Mouse (Mus musculus): Measurements from ENCODE around the gene Dbn1. TPM values are rescaled to one million over a fixed set of nuclear protein-coding genes. Genes with fewer than 3 reads are reported as not detected.

The Dbn1 gene
- total and polyA plus RNA-seq, 3 experiments, result 0.09 to 3.1 (median 0.59) TPM

DNA sequence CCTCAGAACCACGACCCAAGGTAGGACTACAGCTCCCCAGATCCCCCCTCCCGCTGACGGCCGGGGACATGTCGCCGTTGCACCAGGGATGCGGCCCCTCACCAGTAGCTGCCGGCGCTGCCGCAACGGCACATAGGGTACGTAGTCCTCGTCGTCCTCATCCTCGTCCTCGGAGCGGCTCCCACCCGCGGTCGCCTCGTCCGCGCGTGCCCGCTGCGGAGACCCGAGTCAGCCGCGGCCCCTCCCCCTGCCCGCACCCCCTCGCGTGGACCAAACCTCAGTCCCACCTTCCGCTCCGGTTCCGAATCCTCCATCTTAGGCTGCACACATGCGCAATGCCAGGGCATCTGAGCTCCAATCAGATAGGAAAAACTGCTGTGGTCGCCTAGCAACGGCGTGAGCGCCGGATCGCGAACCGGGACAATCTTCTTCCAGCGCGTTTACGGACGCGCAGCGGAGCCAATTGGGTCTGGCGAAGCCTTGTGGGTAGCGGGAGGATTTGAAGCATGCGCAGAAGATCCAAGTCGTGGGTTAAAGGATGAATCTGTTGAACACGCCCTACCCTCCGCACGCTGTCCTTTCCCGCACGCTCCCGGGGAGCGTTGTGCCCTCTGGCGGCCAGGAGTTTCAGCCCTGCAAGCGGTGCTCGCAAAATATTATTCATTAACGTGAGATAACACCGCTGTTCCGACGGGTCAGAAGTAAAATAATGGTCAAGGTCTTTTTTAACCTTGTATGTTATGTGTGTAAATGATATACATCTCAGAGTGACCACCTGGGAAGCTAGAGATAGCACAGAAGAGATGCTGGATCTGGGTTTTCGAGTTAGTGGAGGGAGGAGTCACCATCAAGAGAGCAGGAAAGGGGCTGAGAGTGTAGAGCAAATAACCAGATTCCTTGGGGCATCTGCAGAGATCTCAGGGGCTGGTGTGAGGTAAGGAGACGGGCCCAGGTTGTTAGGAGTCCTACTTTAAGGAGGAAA, 48.6 kb upstream of the Dbn1 start, which contains the start of gene Ddx41 (continued):
- TF ChIP-seq JUND (conservative IDR thresholded peaks at IDR 0.05; ENCODE audit: low read depth, low read length), result no peak
- no peak for TF ChIP-seq RCOR1 (conservative IDR thresholded peaks at IDR 0.05; ENCODE audit: low read depth, low read length)
- no peak for TF ChIP-seq ZNF384 (IDR thresholded peaks at IDR 0.05; ENCODE audit: low read depth, low read length)
- peak; percentile 81 for TF ChIP-seq POLR2A (IDR thresholded peaks at IDR 0.05; ENCODE audit: low read depth, low read length)
- no peak for TF ChIP-seq USF1 (IDR thresholded peaks at IDR 0.05; ENCODE audit: low read depth, low read length)
- peak; percentile 56 for TF ChIP-seq TCF12 (IDR thresholded peaks at IDR 0.05; ENCODE audit: low read depth, low read length)
- TF ChIP-seq USF2 (conservative IDR thresholded peaks at IDR 0.05; ENCODE audit: low read depth, low read length), result no peak
- peak; percentile 88 for TF ChIP-seq NRF1 (IDR thresholded peaks at IDR 0.05; ENCODE audit: low read depth, low read length)
- peak; percentile 66 for TF ChIP-seq RAD21 (IDR thresholded peaks at IDR 0.05; ENCODE audit: low read depth, low read length)
- peak; percentile 75; the same call in 1 of the 2 replicates for TF ChIP-seq KAT2A (IDR thresholded peaks at IDR 0.05; ENCODE audit: insufficient replicate concordance, low read length)
- TF ChIP-seq NELFE (IDR thresholded peaks at IDR 0.05; ENCODE audit: low read depth, low read length), result 0 out of 2 replicates have a peak, but pooled peaks have one; percentile 51
- TF ChIP-seq GABPA (IDR thresholded peaks at IDR 0.05; ENCODE audit: insufficient replicate concordance, low read depth, low read length), result no peak; the same call in 1 of the 2 replicates
- peak; percentile 95; the same call in 1 of the 2 replicates for TF ChIP-seq MYC (IDR thresholded peaks at IDR 0.05; ENCODE audit: low read depth, low read length)

DNA sequence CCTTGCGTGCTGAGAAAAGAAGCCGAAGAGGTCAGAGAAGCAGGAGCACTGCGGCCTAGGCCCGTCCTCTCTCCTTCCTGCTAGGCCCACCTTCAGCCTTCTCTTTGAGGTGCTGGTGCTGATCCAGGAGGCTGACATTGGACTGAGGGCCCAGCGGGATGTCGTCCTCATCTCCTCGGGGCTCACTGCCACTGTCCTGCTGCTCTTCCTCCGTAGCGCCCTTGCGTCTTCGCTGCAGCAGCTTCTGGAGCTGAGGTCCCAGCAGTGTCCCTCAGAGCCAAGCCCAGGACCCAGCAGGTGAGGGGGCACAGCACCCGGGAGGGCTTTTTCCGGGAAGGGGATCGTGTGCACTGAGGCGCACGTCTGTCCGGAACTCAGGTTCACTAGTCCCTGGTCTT, 47.9 kb upstream of the Dbn1 start:
- peaks cover 65 to 79% of the 10 kb centered on the region in 2 experiments for H3K36me3 ChIP-seq (replicated peaks in 1 of 2; ENCODE audit: control insufficient read depth in 1 of 2, insufficient read depth in 1 of 2, low read length in 1 of 2)

More for the DNA sequence above, 47.9 kb upstream of the Dbn1 start:
- peak overlapping the region; percentile 53 for H3K27ac ChIP-seq (ENCODE audit: insufficient read depth, low read depth)
- in situ Hi-C loops (cut with MboI; ENCODE audit: low pct_ligation_motif_present, low pct_unique_long_range_greater_than_20kb, low sequenced_read_pairs) (no loop called here), dilution Hi-C loops (cut with MboI; ENCODE audit: extremely low pct_ligation_motif_present, extremely low pct_unique_long_range_greater_than_20kb, low sequenced_read_pairs) (no loop called here)
- H3K27me3 ChIP-seq (replicated peaks), result no peaks in the 10 kb centered on the region
- peak overlapping the region; percentile 69 for H3K9ac ChIP-seq (ENCODE audit: insufficient read depth, low read depth)
- H3K4me2 ChIP-seq (ENCODE audit: insufficient read depth, low read depth, poor library complexity, severe bottlenecking), result peak overlapping the region; percentile 86
- peaks cover 13 to 37% of the 10 kb centered on the region in 2 experiments for H3K4me1 ChIP-seq (ENCODE audit: control insufficient read depth in 1 of 2, insufficient read depth in 2 of 2)
- H3K9me3 ChIP-seq (replicated peaks; ENCODE audit: low read length), result no peaks in the 10 kb centered on the region
- H3K4me3 ChIP-seq (replicated peaks in 1 of 3; ENCODE audit: low read depth in 2 of 3, low read length in 2 of 3, poor library complexity in 1 of 3), result peak overlapping the region; percentile 79 to 95 (median 89)
- TF ChIP-seq USF1 (IDR thresholded peaks at IDR 0.05; ENCODE audit: low read depth, low read length) (no peak), PAX5 (IDR thresholded peaks at IDR 0.05; ENCODE audit: low read length) (no peak), MYC (IDR thresholded peaks at IDR 0.05; ENCODE audit: low read depth, low read length) (no peak), GABPA (IDR thresholded peaks at IDR 0.05; ENCODE audit: insufficient replicate concordance, low read depth, low read length) (no peak), TBP (conservative IDR thresholded peaks at IDR 0.05; ENCODE audit: low read depth, low read length) (no peak), SMC3 (IDR thresholded peaks at IDR 0.05; ENCODE audit: low read depth, low read length) (no peak), EP300 (IDR thresholded peaks at IDR 0.05; ENCODE audit: low read length) (no peak), KAT2A (IDR thresholded peaks at IDR 0.05; ENCODE audit: insufficient replicate concordance, low read length) (no peak), ZMIZ1 (IDR thresholded peaks at IDR 0.05; ENCODE audit: low read depth, low read length) (no peak), ZNF384 (IDR thresholded peaks at IDR 0.05; ENCODE audit: low read depth, low read length) (no peak), MXI1 (IDR thresholded peaks at IDR 0.05; ENCODE audit: low read depth, low read length) (no peak), E2F4 (IDR thresholded peaks at IDR 0.05; ENCODE audit: insufficient replicate concordance, low read depth, low read length) (no peak), RAD21 (IDR thresholded peaks at IDR 0.05; ENCODE audit: low read depth, low read length) (no peak), ZKSCAN1 (IDR thresholded peaks at IDR 0.05; ENCODE audit: borderline replicate concordance, low read depth, low read length) (no peak)
- no peak for DNase-seq (ENCODE audit: extremely low read depth)
- H3K79me2 ChIP-seq (replicated peaks; ENCODE audit: control insufficient read depth, extremely low read depth, insufficient read depth, poor library complexity, severe bottlenecking), result peaks cover 14% of the 10 kb centered on the region
